Mouse (Mus musculus) monocyte, adult 59 days (primary cell): ENCODE data around the gene Ccdc88b. TPM values are rescaled to one million over a fixed set of nuclear protein-coding genes. Genes with fewer than 3 reads are reported as not detected.

Source experiments
- total RNA-seq, 2 experiments: library from RNA; stranded (reverse); gene quantifications; one replicate each; pipeline ENCODE4 v1.2.4; 2023

The Ccdc88b gene
- total RNA-seq = 100 to 1,000 TPM in 1 of 2 experiments, 10 to 100 TPM in 1; 90.6 to 102 TPM

DNA sequence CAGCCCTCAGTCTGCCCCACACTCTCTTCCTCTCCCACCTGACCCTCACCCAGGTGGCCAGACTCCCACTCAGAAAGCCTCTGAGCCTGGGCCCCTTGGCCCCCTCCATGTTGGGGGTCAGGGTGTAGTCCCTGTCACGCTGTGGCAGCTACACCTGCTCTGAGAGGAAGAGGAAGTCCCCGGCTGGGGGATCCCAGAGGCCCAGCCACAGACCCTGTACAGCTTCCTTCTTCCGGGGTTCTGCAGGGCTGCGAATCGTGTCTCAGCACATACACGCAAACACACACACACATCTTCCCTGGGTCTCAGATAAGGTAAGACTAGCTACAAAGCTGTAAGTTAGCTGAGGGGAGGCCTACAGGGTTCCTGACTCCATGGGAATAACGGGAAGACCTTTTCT lies at the start of gene Ccdc88b:
Gene Ccdc88b, minus strand, starts transcription at position 181 of the 400 bp plus-strand sequence.

DNA sequence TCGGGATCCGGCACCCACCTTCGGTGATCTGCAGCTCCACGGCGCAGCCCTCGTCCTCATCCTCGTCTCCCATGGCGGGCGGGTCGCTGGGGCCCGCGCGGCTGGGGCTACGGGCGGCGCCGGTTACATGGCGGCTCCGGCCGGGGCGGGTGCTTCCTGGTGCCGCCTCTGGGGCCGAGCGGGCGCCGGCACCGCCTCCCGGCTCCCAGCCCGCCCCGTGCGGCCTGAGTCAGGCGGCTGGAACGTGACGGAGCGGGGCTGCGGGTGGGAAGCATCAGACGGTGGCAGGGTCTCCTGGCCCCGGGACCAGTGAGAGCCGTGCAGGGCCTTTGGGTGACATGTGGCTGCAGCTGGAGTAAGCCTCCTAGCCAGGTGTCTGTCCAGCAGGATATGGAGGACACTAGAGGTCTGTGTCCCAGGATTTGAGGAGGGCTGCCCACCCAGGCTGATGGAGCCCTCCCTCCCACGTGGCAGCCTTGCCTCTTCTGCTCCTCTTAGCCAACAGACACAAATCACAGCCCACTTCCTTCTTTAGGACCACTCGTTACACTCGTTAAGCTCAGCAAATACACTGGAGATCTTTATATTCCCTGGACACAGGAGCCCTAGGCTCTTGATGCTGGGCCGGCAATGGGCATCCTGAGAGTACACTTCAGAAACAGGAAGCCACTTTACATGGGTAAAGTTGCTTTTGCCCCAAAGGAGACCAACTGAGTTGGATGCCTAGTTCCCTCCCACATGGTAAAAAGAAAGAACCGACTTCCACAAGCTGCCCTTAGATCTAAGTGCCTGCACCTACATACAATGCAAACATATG lies 17.3 kb downstream of the Ccdc88b start, which contains the start of gene Rps6ka4:
Gene Rps6ka4, minus strand, starts transcription at position 162 of the 817 bp plus-strand sequence.

Other genes starting within 250 kb of the Ccdc88b start
- gene Rps6ka4, start 17.6 kb downstream of the Ccdc88b start, total RNA-seq = 10 to 100 TPM; 44.6 to 47.2 TPM
- 100 to 1,000 TPM; 148 to 158 TPM for gene Trmt112, start 51.5 kb upstream of the Ccdc88b start, total RNA-seq
- 100 to 1,000 TPM; 664 to 666 TPM for gene Prdx5, start 51.9 kb upstream of the Ccdc88b start, total RNA-seq
- 10 to 100 TPM; 51.8 to 51.9 TPM for gene Esrra, start 63.6 kb upstream of the Ccdc88b start, total RNA-seq
- not detected for gene Catsperz, start 67.2 kb upstream of the Ccdc88b start, total RNA-seq
- gene Kcnk4, start 76.3 kb upstream of the Ccdc88b start, total RNA-seq = not detected
- gene Bad, start 83.7 kb upstream of the Ccdc88b start, total RNA-seq = 10 to 100 TPM; 23.4 to 30.4 TPM
- 10 to 100 TPM; 29.9 to 30.8 TPM for gene Gpr137, start 84.3 kb upstream of the Ccdc88b start, total RNA-seq
- 10 to 100 TPM; 54.6 to 62.8 TPM for gene Ppp1r14b, start 116.8 kb upstream of the Ccdc88b start, total RNA-seq
- 10 to 100 TPM; 33.4 to 35.2 TPM for gene Plcb3, start 118.3 kb upstream of the Ccdc88b start, total RNA-seq
- gene Fkbp2, start 122.3 kb upstream of the Ccdc88b start, total RNA-seq = 10 to 100 TPM; 46.1 to 59.4 TPM
- 10 to 100 TPM in 1 of 2 experiments, 1 to 10 TPM in 1; 9.7 to 12.2 TPM for gene Vegfb, start 129.4 kb upstream of the Ccdc88b start, total RNA-seq
- gene Dnajc4, start 134.4 kb upstream of the Ccdc88b start, total RNA-seq = 10 to 100 TPM; 22.5 to 25.3 TPM
- gene Nudt22, start 137.9 kb upstream of the Ccdc88b start, total RNA-seq = 10 to 100 TPM; 11.1 to 16.9 TPM
- 1 to 10 TPM; 1.4 to 1.9 TPM for gene Trpt1, start 137.9 kb upstream of the Ccdc88b start, total RNA-seq
- 100 to 1,000 TPM; 282 to 286 TPM for gene Fermt3, start 161.3 kb upstream of the Ccdc88b start, total RNA-seq
- gene Stip1, start 181.8 kb upstream of the Ccdc88b start, total RNA-seq = 10 to 100 TPM; 61.2 to 64.6 TPM
- 1 to 10 TPM; 6.4 to 8.0 TPM for gene Macrod1, start 198.6 kb upstream of the Ccdc88b start, total RNA-seq
- not detected for gene Flrt1, start 247.5 kb upstream of the Ccdc88b start, total RNA-seq